Mouse (Mus musculus) liver, embryonic 14.5 days (tissue): ENCODE data around the gene Lmod1. TPM values are rescaled to one million over a fixed set of nuclear protein-coding genes. Genes with fewer than 3 reads are reported as not detected.

Experiments
- ATAC-seq: fragments of 200-750 bp; cut with Nextera tagmentation; 2 replicates; pipeline ENCODE4 v1.8.0; 2017; ENCODE audit warnings: moderate number of reproducible peaks, mild to moderate bottlenecking, moderate library complexity; ENCODE audit not compliant: insufficient read depth
- DNase-seq, 3 experiments: peaks; one replicate each; pipeline ENCODE4 v3.0.0-alpha.2; 2012 to 2013; ENCODE audit warnings: low read depth in 3 of 3, low spot score in 3 of 3
- H3K27ac ChIP-seq: fragments of 300-500 bp; sonication (generic); 2 replicates; pipeline ENCODE4 v1.5.1; 2014; ENCODE audit warnings: moderate library complexity, mild to moderate bottlenecking, control low read depth, inconsistent platforms
- H3K27me3 ChIP-seq: fragments of 300-500 bp; sonication (generic); 2 replicates; pipeline ENCODE4 v1.6.1; 2014; ENCODE audit warnings: mild to moderate bottlenecking, low read length, moderate library complexity; ENCODE audit not compliant: control insufficient read depth, insufficient read depth
- H3K36me3 ChIP-seq: fragments of 300-500 bp; sonication (generic); replicated peaks from 2 replicates; pipeline ENCODE4 v1.6.1; 2014; ENCODE audit warnings: low read depth; ENCODE audit not compliant: control insufficient read depth, insufficient read depth
- H3K4me1 ChIP-seq, 2 experiments: fragments of 200-500 bp in 1 of 2; fragments of 300-500 bp in 1 of 2; sonication (generic) in 1 of 2; replicated peaks; 2 replicates each; pipeline ENCODE4 v1.6.1; 2012 to 2014; ENCODE audit warnings: antibody characterized with exemption in 1 of 2, inconsistent platforms in 1 of 2, low read length in 1 of 2; ENCODE audit not compliant: control insufficient read depth in 2 of 2, insufficient read depth in 2 of 2
- H3K4me2 ChIP-seq: fragments of 300-500 bp; sonication (generic); 2 replicates; pipeline ENCODE4 v1.6.1; 2014; ENCODE audit warnings: low read depth, mild to moderate bottlenecking, control low read depth, moderate library complexity
- H3K4me3 ChIP-seq, 2 experiments: fragments of 200-500 bp in 1 of 2; fragments of 300-500 bp in 1 of 2; sonication (generic) in 1 of 2; 2 replicates each; pipeline ENCODE4 v1.5.1; 2012 to 2014; ENCODE audit warnings: low read depth in 2 of 2, low read length in 2 of 2, mild to moderate bottlenecking in 2 of 2, control low read depth in 1 of 2, inconsistent platforms in 1 of 2, moderate library complexity in 1 of 2; ENCODE audit not compliant: insufficient read depth in 1 of 2
- H3K9ac ChIP-seq: fragments of 300-500 bp; sonication (generic); replicated peaks from 2 replicates; pipeline ENCODE4 v1.6.1; 2014; ENCODE audit warnings: mild to moderate bottlenecking, control low read depth, moderate library complexity
- H3K9me3 ChIP-seq: fragments of 300-500 bp; sonication (generic); 2 replicates; pipeline ENCODE4 v1.6.1; 2016; ENCODE audit warnings: low read length, mixed read lengths; ENCODE audit not compliant: control insufficient read depth
- CTCF ChIP-seq: IDR thresholded peaks from 2 replicates; pipeline ENCODE4 v1.5.1; 2016; ENCODE audit warnings: antibody characterized with exemption, low read depth, control low read depth
- EP300 ChIP-seq: IDR thresholded peaks from 2 replicates; pipeline ENCODE4 v1.6.1; 2016; ENCODE audit warnings: antibody characterized with exemption, low read depth
- WGBS: fragments of 180-500 bp; shearing (Covaris S2); extraction: QIAGEN DNeasy Blood & Tissue Kit; methylation state at CpG from one replicate; pipeline ENCODE4 v1.1.7; 2014; ENCODE audit not compliant: insufficient replicate concordance; 5-methylcytosine and 5-hydroxymethylcytosine counted together
- polyA plus RNA-seq, 2 experiments: library from polyadenylated mRNA; depleted of rRNA in 1 of 2; stranded (reverse) in 1 of 2; unstranded in 1 of 2; fragments of >200 nt; fragmentation: Nextera tagmentation in 1 of 2; extraction: Ambion mirVana in 1 of 2; gene quantifications; 2 replicates each; pipeline versions ENCODE4 v1.2.1 to v1.2.3; 2012 to 2014

Lmod1 gene
- polyA plus RNA-seq, 2 experiments: 0.08 to 0.10 TPM

DNA sequence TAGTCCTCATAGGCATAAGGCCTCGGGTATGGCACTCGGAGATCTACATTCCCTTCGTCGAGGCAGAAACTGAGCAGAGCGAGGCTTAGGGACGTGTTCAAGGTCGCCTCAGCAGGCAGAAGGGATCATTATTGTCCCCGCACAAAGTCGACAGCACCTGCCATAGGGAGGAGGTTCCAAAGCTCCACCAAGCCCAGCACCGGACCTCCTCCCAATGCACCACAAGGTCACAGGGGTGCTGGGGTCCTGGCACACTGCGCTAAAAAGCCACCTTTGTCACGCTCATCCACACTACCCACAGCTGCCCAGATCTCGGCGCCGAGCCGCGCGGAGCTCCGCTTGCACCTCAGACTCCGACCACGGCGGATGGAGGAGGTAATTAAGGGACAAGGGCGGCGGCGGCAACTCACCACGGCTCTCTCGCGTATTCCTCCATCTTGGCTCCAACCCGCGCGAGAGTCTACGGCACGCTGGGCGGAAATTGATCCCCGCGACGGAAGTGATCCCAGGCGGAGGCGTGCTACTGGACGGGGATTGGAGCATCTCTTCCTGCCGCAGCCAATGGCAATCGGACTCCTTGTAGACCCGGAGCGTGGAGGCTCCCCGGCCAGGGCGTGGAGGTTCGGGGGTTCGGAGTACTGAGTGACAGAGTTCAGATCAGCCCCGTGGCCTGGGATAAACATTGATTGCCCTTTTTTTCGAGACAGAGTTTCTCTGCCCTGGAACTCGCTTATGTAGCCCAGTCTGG is 11.1 kb upstream of the Lmod1 start, which contains the start of gene Timm17a:
Gene Timm17a (minus strand): TSS at position 495 of the 748 bp plus-strand sequence.
- Histone ChIP-seq H3K27me3 (no peaks in the 10 kb centered on the region), H3K4me3 (peak within 1 kb of the TSS; percentile 72 to 91), H3K36me3 (peaks cover 10% of the 10 kb centered on the region), H3K27ac (peak within 1 kb of the TSS; percentile 60), H3K4me1 (peaks cover 10 to 15% of the 10 kb centered on the region in 2 experiments; a peak in 3 of 4 replicates), H3K9me3 (no peaks in the 10 kb centered on the region), H3K4me2 (peak within 1 kb of the TSS; percentile 94), H3K9ac (peak within 1 kb of the TSS; percentile 90)
- peak; percentile 99 for ATAC-seq
- under 1% methylated on average over 51 of the region's 51 CpGs for WGBS
- DNase-seq: peak; percentile 85 to 91 (median 88)
- TF ChIP-seq CTCF (no peak), EP300 (no peak)

GRCm38 (mm10) chr1:135323367-135323901 is 1.2 kb upstream of the Lmod1 start:
- Histone ChIP-seq H3K27me3 (no peaks in the 10 kb centered on the region), H3K36me3 (no peaks in the 10 kb centered on the region), H3K4me3 (no peak overlapping the region), H3K9me3 (no peaks in the 10 kb centered on the region), H3K27ac (no peak overlapping the region), H3K9ac (no peak overlapping the region), H3K4me1 (no peaks in the 10 kb centered on the region), H3K4me2 (no peak overlapping the region)
- DNase-seq (no peak), ATAC-seq (no peak)
- TF ChIP-seq CTCF: no peak
- TF ChIP-seq EP300: no peak
- 61% methylated on average over 7 of the region's 7 CpGs for WGBS

- no peak for TF ChIP-seq CTCF
- no peak for TF ChIP-seq EP300
- Histone ChIP-seq H3K27ac (no peak overlapping the region), H3K9me3 (no peaks in the 10 kb centered on the region), H3K9ac (no peak overlapping the region), H3K27me3 (no peaks in the 10 kb centered on the region), H3K4me2 (no peak overlapping the region), H3K4me1 (no peaks in the 10 kb centered on the region), H3K36me3 (no peaks in the 10 kb centered on the region), H3K4me3 (no peak overlapping the region)
- DNase-seq (no peak), ATAC-seq (no peak)
- WGBS: 57% methylated on average over 2 of the region's 2 CpGs
Measured at GRCm38 (mm10) chr1:135325934-135326333, 1.3 kb downstream of the Lmod1 start.

- H3K27ac ChIP-seq: no peak overlapping the region
- no peak overlapping the region for H3K4me3 ChIP-seq
- H3K36me3 ChIP-seq: no peaks in the 10 kb centered on the region
- no peaks in the 10 kb centered on the region for H3K4me1 ChIP-seq
- DNase-seq (no peak), ATAC-seq (no peak)
- no peaks in the 10 kb centered on the region for H3K9me3 ChIP-seq
- no peak overlapping the region for H3K9ac ChIP-seq
- H3K4me2 ChIP-seq: no peak overlapping the region
- WGBS: 57% methylated on average over 5 of the region's 5 CpGs
- no peak for TF ChIP-seq CTCF
- H3K27me3 ChIP-seq: no peaks in the 10 kb centered on the region
Measured at GRCm38 (mm10) chr1:135328368-135328767, 3.8 kb downstream of the Lmod1 start.

DNA sequence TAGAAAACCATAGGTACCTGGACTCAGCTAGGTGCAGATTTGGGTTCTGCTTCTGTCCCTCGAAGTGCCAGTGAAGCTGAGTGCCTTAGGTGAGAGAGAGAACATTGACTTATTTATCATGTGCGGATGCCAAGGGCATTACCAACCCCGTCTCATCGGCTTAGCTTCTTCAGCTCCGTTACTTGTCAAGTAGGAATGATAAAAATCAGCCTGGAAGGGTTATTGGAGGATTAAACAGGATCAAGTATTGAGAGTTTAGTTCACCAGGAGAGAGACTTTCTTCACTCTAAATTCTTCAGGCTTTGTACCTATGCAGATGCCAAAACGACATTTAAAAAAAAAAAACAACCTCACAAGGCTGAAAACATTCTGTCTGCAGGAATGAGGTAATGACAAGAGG is 6.0 kb downstream of the Lmod1 start:
- 61% methylated on average over 6 of the region's 6 CpGs for WGBS
- Histone ChIP-seq H3K4me2 (no peak overlapping the region), H3K4me1 (no peaks in the 10 kb centered on the region), H3K27me3 (no peaks in the 10 kb centered on the region), H3K9me3 (no peaks in the 10 kb centered on the region), H3K36me3 (no peaks in the 10 kb centered on the region), H3K9ac (no peak overlapping the region), H3K27ac (no peak overlapping the region), H3K4me3 (no peak overlapping the region)
- DNase-seq (no peak), ATAC-seq (no peak)
- no peak for TF ChIP-seq CTCF
- TF ChIP-seq EP300: no peak
